Mouse (Mus musculus) hindbrain, embryonic 16.5 days (tissue): ENCODE measurements around the gene Slco3a1. TPM values are rescaled to one million over a fixed set of nuclear protein-coding genes. Genes with fewer than 3 reads are reported as not detected.
A peak's percentile ranks its signal among the peaks of the same experiment; 100 is the strongest.

Experiments
- ATAC-seq: fragments of 200-750 bp; cut with Nextera tagmentation; 2 replicates; pipeline ENCODE4 v1.8.0; 2017; ENCODE audit warnings: moderate TSS enrichment, moderate library complexity
- H3K27ac ChIP-seq: fragments of 300-500 bp; sonication (generic); 2 replicates; pipeline ENCODE4 v1.5.1; 2014; ENCODE audit warnings: low read depth, mild to moderate bottlenecking, control low read depth, low read length, moderate library complexity
- H3K27me3 ChIP-seq: fragments of 300-500 bp; sonication (generic); replicated peaks from 2 replicates; pipeline ENCODE4 v1.6.1; 2014; ENCODE audit warnings: low read length; ENCODE audit not compliant: control insufficient read depth, insufficient read depth
- H3K36me3 ChIP-seq: fragments of 300-500 bp; sonication (generic); 2 replicates; pipeline ENCODE4 v1.6.1; 2014; ENCODE audit warnings: mild to moderate bottlenecking, low read length, moderate library complexity, mixed read lengths; ENCODE audit not compliant: control insufficient read depth, insufficient read depth
- H3K4me1 ChIP-seq: fragments of 300-500 bp; sonication (generic); 2 replicates; pipeline ENCODE4 v1.6.1; 2014; ENCODE audit warnings: low read depth, low read length; ENCODE audit not compliant: control insufficient read depth, insufficient read depth
- H3K4me2 ChIP-seq: fragments of 300-500 bp; sonication (generic); 2 replicates; pipeline ENCODE4 v1.6.1; 2014; ENCODE audit warnings: mild to moderate bottlenecking, low read length, control low read depth, moderate library complexity
- H3K4me3 ChIP-seq: fragments of 300-500 bp; sonication (generic); 2 replicates; pipeline ENCODE4 v1.5.1; 2014; ENCODE audit warnings: mild to moderate bottlenecking, low read length, control low read depth, moderate library complexity
- H3K9ac ChIP-seq: fragments of 300-500 bp; sonication (generic); 2 replicates; pipeline ENCODE4 v1.6.1; 2014; ENCODE audit warnings: low read depth, mild to moderate bottlenecking, control low read depth, low read length, moderate library complexity
- H3K9me3 ChIP-seq: fragments of 300-500 bp; sonication (generic); 2 replicates; pipeline ENCODE4 v1.6.1; 2014; ENCODE audit warnings: mild to moderate bottlenecking, low read length, moderate library complexity; ENCODE audit not compliant: control insufficient read depth
- WGBS: fragments of 180-500 bp; shearing (Covaris S2); extraction: QIAGEN DNeasy Blood & Tissue Kit; methylation state at CpG from one replicate; pipeline ENCODE4 v1.1.7; 2014; 5-methylcytosine and 5-hydroxymethylcytosine counted together
- polyA plus RNA-seq: library from polyadenylated mRNA; unstranded; fragments of >200 nt; fragmentation: Nextera tagmentation; extraction: Ambion mirVana; gene quantifications from 2 replicates; pipeline ENCODE4 v1.2.1, GENCODE M21; 2015

The Slco3a1 gene
- polyA plus RNA-seq, 1 experiment from 2014 or later, result 18.9 TPM

DNA sequence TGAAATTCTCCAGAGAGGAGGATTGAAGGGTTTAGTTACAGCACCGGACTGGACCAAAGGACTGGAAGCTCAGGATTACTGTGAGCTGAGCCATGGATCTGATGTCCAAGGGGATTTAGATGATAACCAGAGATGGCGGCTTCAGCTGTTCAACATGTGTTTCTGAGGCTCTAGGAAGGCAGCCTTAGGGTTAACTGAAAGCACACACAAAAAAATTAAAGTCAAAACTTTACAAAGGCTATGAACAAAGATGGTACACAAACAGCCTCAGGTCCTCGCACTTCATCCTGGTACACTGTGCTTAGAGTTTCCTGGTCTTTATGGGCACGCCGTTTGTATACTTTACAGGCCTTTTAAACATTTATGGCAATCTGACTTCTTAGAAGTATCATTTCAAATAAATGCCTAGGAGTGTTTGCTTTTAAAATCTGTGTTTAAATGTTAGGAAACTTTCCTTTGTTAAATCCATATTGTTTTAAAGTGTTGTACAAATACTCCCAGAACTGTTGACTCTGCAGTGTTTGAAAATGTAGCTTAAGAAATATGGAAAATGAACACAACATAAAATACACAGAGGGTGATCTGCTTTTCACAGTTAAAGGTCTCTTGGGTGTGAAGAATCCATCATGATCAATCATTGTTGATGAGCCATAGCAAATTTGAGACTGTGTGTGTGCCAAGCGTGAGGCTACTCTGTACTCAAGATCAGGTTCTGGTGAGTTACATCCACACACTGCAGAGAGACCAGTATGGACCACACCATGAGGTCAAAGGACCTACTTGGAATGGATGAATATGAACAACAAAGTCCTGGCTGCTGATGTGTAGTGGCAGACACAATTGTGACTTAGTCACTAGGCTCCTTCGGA lies 223.5 kb downstream of the Slco3a1 start:
- WGBS, result 65% methylated on average over 7 of the region's 7 CpGs
- peak; percentile 40; the same call in 1 of the 2 replicates for ATAC-seq
- no peaks in the 10 kb centered on the region for H3K36me3 ChIP-seq
- no peak overlapping the region for H3K4me3 ChIP-seq
- H3K4me1 ChIP-seq, result peaks cover 3% of the 10 kb centered on the region; the same call in 1 of the 2 replicates
- no peaks in the 10 kb centered on the region for H3K27me3 ChIP-seq
- H3K27ac ChIP-seq, result no peak overlapping the region
- H3K9ac ChIP-seq, result no peak overlapping the region
- no peaks in the 10 kb centered on the region for H3K9me3 ChIP-seq
- no peak overlapping the region for H3K4me2 ChIP-seq

GRCm38 (mm10) chr7:74330117-74330857 lies 224.3 kb downstream of the Slco3a1 start:
- 58% methylated on average over 7 of the region's 7 CpGs for WGBS

GRCm38 (mm10) chr7:74329004-74329403 lies 225.6 kb downstream of the Slco3a1 start:
- Histone ChIP-seq H3K27ac (no peak overlapping the region), H3K4me3 (no peak overlapping the region), H3K4me2 (no peak overlapping the region), H3K9me3 (no peaks in the 10 kb centered on the region), H3K4me1 (peaks cover 14% of the 10 kb centered on the region), H3K9ac (no peak overlapping the region), H3K27me3 (no peaks in the 10 kb centered on the region), H3K36me3 (no peaks in the 10 kb centered on the region)
- WGBS, result 90% methylated on average over 1 of the region's 1 CpGs
- no peak for ATAC-seq

More at GRCm38 (mm10) chr7:74330117-74330857, 224.3 kb downstream of the Slco3a1 start:
- Histone ChIP-seq H3K9me3 (no peaks in the 10 kb centered on the region), H3K27ac (no peak overlapping the region), H3K36me3 (no peaks in the 10 kb centered on the region), H3K4me1 (peaks cover 3% of the 10 kb centered on the region), H3K9ac (no peak overlapping the region), H3K27me3 (no peaks in the 10 kb centered on the region), H3K4me3 (no peak overlapping the region), H3K4me2 (no peak overlapping the region)
- peak; percentile 52 for ATAC-seq

- Histone ChIP-seq H3K9me3 (no peaks in the 10 kb centered on the region), H3K27me3 (no peaks in the 10 kb centered on the region), H3K27ac (no peak overlapping the region), H3K36me3 (no peaks in the 10 kb centered on the region), H3K9ac (no peak overlapping the region), H3K4me1 (peaks cover 26% of the 10 kb centered on the region), H3K4me3 (no peak overlapping the region), H3K4me2 (no peak overlapping the region)
- WGBS, result 85% methylated on average over 5 of the region's 5 CpGs
- ATAC-seq, result no peak
Measured at GRCm38 (mm10) chr7:74327716-74328115, 226.9 kb downstream of the Slco3a1 start.

DNA sequence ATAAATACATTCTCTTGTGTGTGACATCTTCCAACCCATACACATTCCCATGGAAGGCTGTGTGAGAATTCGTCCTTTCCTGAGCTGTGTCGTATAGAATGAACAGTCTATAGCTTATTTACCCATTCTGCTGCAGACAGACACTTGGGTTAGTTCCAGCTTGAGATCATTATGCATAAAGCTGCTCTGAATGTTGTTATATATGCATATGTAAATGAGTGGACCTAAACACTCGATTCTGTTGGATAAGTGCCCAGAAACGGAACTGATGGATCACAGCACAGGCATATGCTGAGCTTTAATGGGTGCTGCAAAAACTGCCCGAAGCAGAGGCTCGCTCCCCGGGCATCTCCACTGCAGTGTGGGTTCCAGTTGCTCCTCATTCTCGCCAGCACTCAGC lies 229.5 kb downstream of the Slco3a1 start:
- Histone ChIP-seq H3K36me3 (no peaks in the 10 kb centered on the region), H3K27ac (no peak overlapping the region), H3K4me1 (peaks cover 27% of the 10 kb centered on the region), H3K27me3 (no peaks in the 10 kb centered on the region), H3K9ac (no peak overlapping the region), H3K4me2 (no peak overlapping the region), H3K4me3 (no peak overlapping the region), H3K9me3 (no peaks in the 10 kb centered on the region)
- WGBS, result 21% methylated on average over 8 of the region's 8 CpGs
- peak; percentile 57 for ATAC-seq

GRCm38 (mm10) chr7:74323683-74324082 lies 230.9 kb downstream of the Slco3a1 start:
- WGBS, result 45% methylated on average over 5 of the region's 5 CpGs
- Histone ChIP-seq H3K36me3 (no peaks in the 10 kb centered on the region), H3K4me3 (no peak overlapping the region), H3K27me3 (no peaks in the 10 kb centered on the region), H3K27ac (no peak overlapping the region), H3K4me1 (peaks cover 26% of the 10 kb centered on the region), H3K9me3 (no peaks in the 10 kb centered on the region), H3K4me2 (no peak overlapping the region), H3K9ac (no peak overlapping the region)
- ATAC-seq, result peak; percentile 24; the same call in 1 of the 2 replicates

DNA sequence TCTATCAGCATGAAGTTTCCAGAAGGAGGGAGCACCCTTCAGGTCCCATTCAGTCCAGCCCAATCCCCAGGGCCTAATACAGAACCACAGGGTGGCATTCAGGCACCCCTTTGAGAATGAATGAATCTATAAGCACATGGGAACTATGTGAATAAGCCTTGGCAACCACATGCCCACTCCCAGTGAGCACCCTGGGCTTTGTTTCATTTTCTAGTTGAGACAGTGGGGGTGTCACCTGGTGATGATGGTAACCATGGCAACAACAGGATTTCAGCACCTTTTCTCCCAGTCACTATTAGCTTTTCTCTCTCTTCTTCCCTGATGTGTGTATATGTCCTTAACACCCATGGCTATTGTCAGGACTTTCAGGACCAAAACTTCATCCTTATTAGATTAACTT lies 231.4 kb downstream of the Slco3a1 start:
- H3K27me3 ChIP-seq, result no peaks in the 10 kb centered on the region
- H3K9me3 ChIP-seq, result no peaks in the 10 kb centered on the region
- ATAC-seq, result peak; percentile 34; the same call in 1 of the 2 replicates
- H3K9ac ChIP-seq, result no peak overlapping the region
- no peak overlapping the region for H3K27ac ChIP-seq
- no peak overlapping the region for H3K4me3 ChIP-seq
- H3K4me2 ChIP-seq, result no peak overlapping the region
- H3K36me3 ChIP-seq, result no peaks in the 10 kb centered on the region
- peaks cover 26% of the 10 kb centered on the region for H3K4me1 ChIP-seq

- no peak for ATAC-seq
- no peak overlapping the region for H3K9ac ChIP-seq
- no peak overlapping the region for H3K4me3 ChIP-seq
- H3K4me1 ChIP-seq, result peaks cover 26% of the 10 kb centered on the region
- WGBS, result 92% methylated on average over 5 of the region's 5 CpGs
- H3K4me2 ChIP-seq, result no peak overlapping the region
- H3K27ac ChIP-seq, result no peak overlapping the region
- H3K36me3 ChIP-seq, result no peaks in the 10 kb centered on the region
- H3K27me3 ChIP-seq, result no peaks in the 10 kb centered on the region
- no peaks in the 10 kb centered on the region for H3K9me3 ChIP-seq
Measured at GRCm38 (mm10) chr7:74320635-74321034, 233.9 kb downstream of the Slco3a1 start.

- H3K36me3 ChIP-seq, result no peaks in the 10 kb centered on the region
- H3K9me3 ChIP-seq, result no peaks in the 10 kb centered on the region
- no peak overlapping the region for H3K4me3 ChIP-seq
- peaks cover 3% of the 10 kb centered on the region; the same call in 1 of the 2 replicates for H3K4me1 ChIP-seq
- H3K4me2 ChIP-seq, result no peak overlapping the region
- no peak overlapping the region for H3K27ac ChIP-seq
- ATAC-seq, result no peak
- 58% methylated on average over 3 of the region's 3 CpGs for WGBS
- H3K9ac ChIP-seq, result no peak overlapping the region
- H3K27me3 ChIP-seq, result no peaks in the 10 kb centered on the region
Measured at GRCm38 (mm10) chr7:74315836-74316435, 238.6 kb downstream of the Slco3a1 start.
